Mouse (Mus musculus) hindbrain, embryonic 16.5 days (tissue): ENCODE data around the gene Rgs10. TPM values are rescaled to one million over a fixed set of nuclear protein-coding genes. Genes with fewer than 3 reads are reported as not detected.

Experiments
- ATAC-seq: fragments of 200-750 bp; cut with Nextera tagmentation; 2 replicates; pipeline ENCODE4 v1.8.0; 2017; ENCODE audit warnings: moderate TSS enrichment, moderate library complexity
- H3K27ac ChIP-seq: fragments of 300-500 bp; sonication (generic); 2 replicates; pipeline ENCODE4 v1.5.1; 2014; ENCODE audit warnings: low read depth, mild to moderate bottlenecking, control low read depth, low read length, moderate library complexity
- H3K27me3 ChIP-seq: fragments of 300-500 bp; sonication (generic); replicated peaks from 2 replicates; pipeline ENCODE4 v1.6.1; 2014; ENCODE audit warnings: low read length; ENCODE audit not compliant: control insufficient read depth, insufficient read depth
- H3K36me3 ChIP-seq: fragments of 300-500 bp; sonication (generic); 2 replicates; pipeline ENCODE4 v1.6.1; 2014; ENCODE audit warnings: mild to moderate bottlenecking, low read length, moderate library complexity, mixed read lengths; ENCODE audit not compliant: control insufficient read depth, insufficient read depth
- H3K4me1 ChIP-seq: fragments of 300-500 bp; sonication (generic); 2 replicates; pipeline ENCODE4 v1.6.1; 2014; ENCODE audit warnings: low read depth, low read length; ENCODE audit not compliant: control insufficient read depth, insufficient read depth
- H3K4me2 ChIP-seq: fragments of 300-500 bp; sonication (generic); 2 replicates; pipeline ENCODE4 v1.6.1; 2014; ENCODE audit warnings: mild to moderate bottlenecking, low read length, control low read depth, moderate library complexity
- H3K4me3 ChIP-seq: fragments of 300-500 bp; sonication (generic); 2 replicates; pipeline ENCODE4 v1.5.1; 2014; ENCODE audit warnings: mild to moderate bottlenecking, low read length, control low read depth, moderate library complexity
- H3K9ac ChIP-seq: fragments of 300-500 bp; sonication (generic); 2 replicates; pipeline ENCODE4 v1.6.1; 2014; ENCODE audit warnings: low read depth, mild to moderate bottlenecking, control low read depth, low read length, moderate library complexity
- H3K9me3 ChIP-seq: fragments of 300-500 bp; sonication (generic); 2 replicates; pipeline ENCODE4 v1.6.1; 2014; ENCODE audit warnings: mild to moderate bottlenecking, low read length, moderate library complexity; ENCODE audit not compliant: control insufficient read depth
- WGBS: fragments of 180-500 bp; shearing (Covaris S2); extraction: QIAGEN DNeasy Blood & Tissue Kit; methylation state at CpG from one replicate; pipeline ENCODE4 v1.1.7; 2014; 5-methylcytosine and 5-hydroxymethylcytosine counted together
- polyA plus RNA-seq: library from polyadenylated mRNA; unstranded; fragments of >200 nt; fragmentation: Nextera tagmentation; extraction: Ambion mirVana; gene quantifications from 2 replicates; pipeline ENCODE4 v1.2.1, GENCODE M21; 2015

Gene Rgs10
- polyA plus RNA-seq: 69.3 and 82.4 TPM in 2 replicates

GRCm38 (mm10) chr7:128417930-128418779 is at the start of gene Rgs10:
Gene Rgs10 (minus strand): TSS chr7:128418758.
- ATAC-seq: peak; percentile 87
- WGBS: under 1% methylated on average over 77 of the region's 102 CpGs
- H3K27me3 ChIP-seq: peaks cover 10% of the 10 kb centered on the region
- no peaks in the 10 kb centered on the region for H3K9me3 ChIP-seq
- H3K4me2 ChIP-seq: peak within 1 kb of the TSS; percentile 97
- H3K27ac ChIP-seq: peak within 1 kb of the TSS; percentile 46
- peak within 1 kb of the TSS; percentile 78 for H3K9ac ChIP-seq
- peaks cover 9% of the 10 kb centered on the region for H3K4me1 ChIP-seq
- H3K4me3 ChIP-seq: peak within 1 kb of the TSS; percentile 82
- no peaks in the 10 kb centered on the region for H3K36me3 ChIP-seq

- Histone ChIP-seq H3K4me3 (peak overlapping the region; percentile 67), H3K4me1 (peaks cover 15% of the 10 kb centered on the region), H3K27ac (no peak overlapping the region), H3K9ac (no peak overlapping the region), H3K36me3 (no peaks in the 10 kb centered on the region), H3K4me2 (peak overlapping the region; percentile 66), H3K9me3 (no peaks in the 10 kb centered on the region), H3K27me3 (no peaks in the 10 kb centered on the region)
- WGBS: 76% methylated on average over 5 of the region's 5 CpGs
- no peak for ATAC-seq
Measured at GRCm38 (mm10) chr7:128462406-128462805, 43.8 kb upstream of the Rgs10 start.

- WGBS: under 1% methylated on average over 69 of the region's 69 CpGs
- peak within 1 kb of the TSS; percentile 95 for H3K27ac ChIP-seq
- H3K9me3 ChIP-seq: no peaks in the 10 kb centered on the region
- H3K36me3 ChIP-seq: no peaks in the 10 kb centered on the region
- H3K27me3 ChIP-seq: no peaks in the 10 kb centered on the region
- H3K4me2 ChIP-seq: peak within 1 kb of the TSS; percentile 93
- peaks cover 16% of the 10 kb centered on the region for H3K4me1 ChIP-seq
- H3K4me3 ChIP-seq: peak within 1 kb of the TSS; percentile 67
- peak within 1 kb of the TSS; percentile 83 for H3K9ac ChIP-seq
- peak; percentile 100 for ATAC-seq
Measured at GRCm38 (mm10) chr7:128461285-128462215, 43.0 kb upstream of the Rgs10 start, which contains the start of gene Tial1. Gene Tial1 (minus strand): TSS chr7:128461717.

DNA sequence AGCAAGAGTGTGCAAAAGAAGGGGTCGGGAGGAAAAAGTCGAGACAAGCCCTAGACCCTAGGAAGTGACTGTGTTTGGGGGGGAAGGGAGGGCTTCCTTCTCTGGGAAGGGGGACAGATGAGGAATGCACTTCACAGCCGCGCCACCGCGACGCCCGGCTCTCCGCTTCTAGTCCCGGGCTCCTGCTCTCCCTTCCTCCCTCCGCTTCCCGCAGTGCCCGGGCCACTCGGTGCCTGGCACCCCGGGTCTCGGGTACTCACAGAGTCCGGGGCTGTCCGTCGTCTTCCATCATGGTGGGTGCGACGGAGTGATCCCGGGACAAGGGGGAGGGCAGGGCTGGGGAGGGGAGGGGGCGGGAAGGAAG is 42.3 kb upstream of the Rgs10 start:
- peak overlapping the region; percentile 93 for H3K4me2 ChIP-seq
- no peaks in the 10 kb centered on the region for H3K9me3 ChIP-seq
- H3K36me3 ChIP-seq: no peaks in the 10 kb centered on the region
- WGBS: 1% methylated on average over 15 of the region's 23 CpGs
- peak overlapping the region; percentile 95 for H3K27ac ChIP-seq
- peak overlapping the region; percentile 67 for H3K4me3 ChIP-seq
- no peaks in the 10 kb centered on the region for H3K27me3 ChIP-seq
- H3K4me1 ChIP-seq: peaks cover 16% of the 10 kb centered on the region
- ATAC-seq: peak; percentile 28
- H3K9ac ChIP-seq: peak overlapping the region; percentile 83

DNA sequence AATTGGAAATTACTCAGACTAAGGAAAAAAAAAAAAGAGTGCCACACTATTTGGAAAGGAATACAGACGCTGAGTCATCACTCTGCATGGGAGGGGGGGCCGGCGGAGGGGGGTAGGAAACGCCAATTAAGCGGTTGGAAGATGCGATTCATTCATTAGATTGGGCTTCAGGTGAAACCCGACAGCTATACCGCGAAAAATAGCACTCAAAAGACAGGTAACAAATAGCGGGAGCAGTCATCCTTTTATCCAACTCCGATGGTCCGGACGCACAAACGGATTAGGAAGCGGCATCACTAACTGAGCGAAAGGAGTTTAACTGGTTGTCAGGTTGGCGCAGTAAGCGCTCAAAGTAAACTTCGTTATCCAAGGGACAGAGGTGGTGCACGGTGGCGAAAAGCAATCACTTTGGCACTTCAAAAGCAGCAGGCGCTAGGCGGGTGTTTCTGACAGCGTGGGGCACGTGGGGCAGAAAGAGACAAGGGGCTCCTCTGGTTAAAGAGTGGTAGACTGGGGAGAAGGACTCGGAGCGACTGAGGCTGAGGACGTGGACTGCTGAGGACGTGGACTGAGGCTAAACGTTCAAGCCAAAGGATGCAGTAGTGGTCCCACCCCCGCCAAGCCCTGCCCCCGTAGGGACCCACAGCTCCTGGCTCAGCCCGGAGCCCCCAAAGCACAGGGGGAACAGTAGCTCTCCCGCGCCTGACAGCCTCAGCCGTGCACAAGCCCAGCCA is 41.7 kb upstream of the Rgs10 start:
- H3K36me3 ChIP-seq: no peaks in the 10 kb centered on the region
- peak overlapping the region; percentile 67 for H3K4me3 ChIP-seq
- no peaks in the 10 kb centered on the region for H3K27me3 ChIP-seq
- WGBS: under 1% methylated on average over 36 of the region's 36 CpGs
- no peaks in the 10 kb centered on the region for H3K9me3 ChIP-seq
- H3K4me1 ChIP-seq: peaks cover 16% of the 10 kb centered on the region
- no peak for ATAC-seq
- peak overlapping the region; percentile 83 for H3K9ac ChIP-seq
- H3K27ac ChIP-seq: peak overlapping the region; percentile 95
- H3K4me2 ChIP-seq: peak overlapping the region; percentile 93

DNA sequence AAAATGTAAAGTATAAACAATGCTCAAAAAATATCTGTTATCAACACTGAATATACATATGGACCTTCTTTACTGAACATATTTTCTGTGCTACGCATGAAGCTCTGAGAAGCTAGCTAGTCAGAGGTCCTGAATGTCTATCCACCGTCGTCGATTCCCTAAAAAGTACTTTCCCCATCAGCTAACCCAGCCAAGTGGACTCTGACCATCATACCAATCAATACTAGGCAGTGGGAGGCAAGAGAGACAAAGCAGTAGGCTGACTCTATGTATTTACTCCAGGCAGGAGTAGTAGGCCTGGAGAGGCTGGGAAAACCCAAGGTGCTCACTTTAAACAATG is 41.2 kb upstream of the Rgs10 start:
- peak overlapping the region; percentile 83 for H3K9ac ChIP-seq
- H3K9me3 ChIP-seq: no peaks in the 10 kb centered on the region
- H3K36me3 ChIP-seq: no peaks in the 10 kb centered on the region
- H3K4me2 ChIP-seq: peak overlapping the region; percentile 93
- H3K27me3 ChIP-seq: no peaks in the 10 kb centered on the region
- peaks cover 16% of the 10 kb centered on the region for H3K4me1 ChIP-seq
- ATAC-seq: no peak
- 15% methylated on average over 4 of the region's 4 CpGs for WGBS
- H3K27ac ChIP-seq: no peak overlapping the region
- peak overlapping the region; percentile 67 for H3K4me3 ChIP-seq

DNA sequence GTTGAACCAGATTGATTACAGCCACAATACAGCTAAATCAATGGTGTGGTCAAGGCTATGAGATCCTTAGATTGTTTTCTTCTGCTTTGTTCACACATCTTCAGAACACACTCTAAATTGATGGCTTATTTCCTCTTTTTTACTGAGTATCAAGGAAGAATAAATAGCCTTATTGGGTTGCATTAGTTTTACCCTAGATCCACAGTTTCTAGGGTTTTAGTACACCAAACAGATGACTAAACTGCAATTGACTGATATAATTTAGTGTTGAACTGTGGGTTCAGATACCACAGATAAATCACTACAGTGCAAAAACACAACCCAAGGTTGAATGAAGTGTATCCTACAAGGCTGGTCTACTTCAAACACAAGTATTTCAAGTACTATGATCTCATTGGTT is 39.5 kb upstream of the Rgs10 start:
- H3K4me3 ChIP-seq: no peak overlapping the region
- H3K4me2 ChIP-seq: no peak overlapping the region
- H3K9me3 ChIP-seq: no peaks in the 10 kb centered on the region
- peaks cover 16% of the 10 kb centered on the region for H3K4me1 ChIP-seq
- no peaks in the 10 kb centered on the region for H3K27me3 ChIP-seq
- H3K9ac ChIP-seq: no peak overlapping the region
- peaks cover 6% of the 10 kb centered on the region; the same call in 1 of the 2 replicates for H3K36me3 ChIP-seq
- H3K27ac ChIP-seq: no peak overlapping the region
- no peak for ATAC-seq

GRCm38 (mm10) chr7:128452731-128453130 is 34.2 kb upstream of the Rgs10 start:
- ATAC-seq: no peak
- WGBS: 97% methylated on average over 1 of the region's 1 CpGs
- Histone ChIP-seq H3K9ac (no peak overlapping the region), H3K9me3 (no peaks in the 10 kb centered on the region), H3K4me3 (no peak overlapping the region), H3K4me1 (peaks cover 3% of the 10 kb centered on the region; the same call in 1 of the 2 replicates), H3K27ac (no peak overlapping the region), H3K27me3 (no peaks in the 10 kb centered on the region), H3K4me2 (no peak overlapping the region), H3K36me3 (peaks cover 16% of the 10 kb centered on the region; the same call in 1 of the 2 replicates)
